Mouse (Mus musculus) embryonic fibroblast, embryonic 13.5 days (primary cell): Measurements from ENCODE around the gene Sfi1. TPM values are rescaled to one million over a fixed set of nuclear protein-coding genes. Genes with fewer than 3 reads are reported as not detected.
A peak's percentile ranks its signal among the peaks of the same experiment; 100 is the strongest.
"Not testable (repeated sequence)": the region's sequence is repeated elsewhere in the genome, so short reads cannot be mapped to it uniquely, and the experiment has no call there.

Experiments
- H3K27ac ChIP-seq: 2 replicates; pipeline ENCODE4 v1.5.1; 2012; ENCODE audit warnings: low read length, control low read depth, inconsistent platforms; ENCODE audit not compliant: insufficient read depth
- H3K4me1 ChIP-seq: 2 replicates; pipeline ENCODE4 v1.6.1; 2011; ENCODE audit warnings: low read length; ENCODE audit not compliant: control insufficient read depth, insufficient read depth
- H3K4me3 ChIP-seq: 2 replicates; pipeline ENCODE4 v1.5.1; 2011; ENCODE audit warnings: mild to moderate bottlenecking, control low read depth, low read length; ENCODE audit not compliant: insufficient read depth
- CTCF ChIP-seq: IDR thresholded peaks from 2 replicates; pipeline ENCODE4 v1.5.1; 2011; ENCODE audit warnings: mild to moderate bottlenecking, control low read depth, low read length, moderate library complexity, borderline replicate concordance; ENCODE audit not compliant: insufficient read depth
- POLR2A ChIP-seq: IDR thresholded peaks from 2 replicates; pipeline ENCODE4 v1.6.1; 2011; ENCODE audit warnings: low read depth, mild to moderate bottlenecking, control low read depth, low read length, moderate library complexity
- polyA plus RNA-seq: library from polyadenylated mRNA; stranded (reverse); fragments of >200 nt; gene quantifications from 2 replicates; pipeline ENCODE4 v1.2.4, GENCODE M21; 2011; ENCODE audit warnings: low read depth; ENCODE audit not compliant: missing spikeins, insufficient read length

Sfi1 gene
- polyA plus RNA-seq, 1 experiment = 17.1 TPM

GRCm38 (mm10) chr11:3202781-3203441 is 9.6 kb upstream of the Sfi1 start:
- peak overlapping the region; percentile 12 for H3K27ac ChIP-seq
- TF ChIP-seq CTCF (no peak), POLR2A (no peak)
- H3K4me1 ChIP-seq = peaks cover 4% of the 10 kb centered on the region
- peak overlapping the region; percentile 85 for H3K4me3 ChIP-seq

- Histone ChIP-seq H3K4me1 (peaks cover 4% of the 10 kb centered on the region), H3K27ac (peak within 1 kb of the TSS; percentile 81), H3K4me3 (peak within 1 kb of the TSS; percentile 85)
- no peak for TF ChIP-seq CTCF
- TF ChIP-seq POLR2A = no peak
Observed at GRCm38 (mm10) chr11:3202231-3202701, 9.0 kb upstream of the Sfi1 start, which contains the start of gene Eif4enif1. Gene Eif4enif1 (plus strand): TSS chr11:3202392.

GRCm38 (mm10) chr11:3201326-3202230 is 8.3 kb upstream of the Sfi1 start:
- Histone ChIP-seq H3K4me3 (peak overlapping the region; percentile 68), H3K27ac (peak overlapping the region; percentile 81), H3K4me1 (peaks cover 4% of the 10 kb centered on the region)
- no peak for TF ChIP-seq CTCF
- no peak for TF ChIP-seq POLR2A

GRCm38 (mm10) chr11:3200636-3201035 is 7.4 kb upstream of the Sfi1 start:
- H3K4me3 ChIP-seq, H3K4me1 ChIP-seq, H3K27ac ChIP-seq: not testable (repeated sequence)

GRCm38 (mm10) chr11:3182707-3183106 is 10.6 kb downstream of the Sfi1 start:
- not testable (repeated sequence) for H3K4me3 ChIP-seq, H3K4me1 ChIP-seq, H3K27ac ChIP-seq

- H3K4me1 ChIP-seq, H3K4me3 ChIP-seq, H3K27ac ChIP-seq: not testable (repeated sequence)
Observed at GRCm38 (mm10) chr11:3181971-3182370, 11.3 kb downstream of the Sfi1 start.

GRCm38 (mm10) chr11:3181250-3181649 is 12.0 kb downstream of the Sfi1 start:
- H3K4me3 ChIP-seq, H3K4me1 ChIP-seq, H3K27ac ChIP-seq: not testable (repeated sequence)

- not testable (repeated sequence) for H3K4me3 ChIP-seq, H3K27ac ChIP-seq, H3K4me1 ChIP-seq
Observed at GRCm38 (mm10) chr11:3180510-3181160, 12.6 kb downstream of the Sfi1 start.

GRCm38 (mm10) chr11:3179726-3180092 is 13.6 kb downstream of the Sfi1 start:
- not testable (repeated sequence) for H3K4me1 ChIP-seq, H3K27ac ChIP-seq, H3K4me3 ChIP-seq

GRCm38 (mm10) chr11:3178968-3179725 is 14.1 kb downstream of the Sfi1 start:
- not testable (repeated sequence) for H3K4me1 ChIP-seq, H3K27ac ChIP-seq, H3K4me3 ChIP-seq

- not testable (repeated sequence) for H3K4me1 ChIP-seq, H3K27ac ChIP-seq, H3K4me3 ChIP-seq
Observed at GRCm38 (mm10) chr11:3173425-3174318, 19.6 kb downstream of the Sfi1 start.

- not testable (repeated sequence) for H3K4me1 ChIP-seq
Observed at GRCm38 (mm10) chr11:3172526-3172925, 20.7 kb downstream of the Sfi1 start.

GRCm38 (mm10) chr11:3171931-3172330 is 21.3 kb downstream of the Sfi1 start:
- not testable (repeated sequence) for H3K4me1 ChIP-seq, H3K4me3 ChIP-seq, H3K27ac ChIP-seq

More at GRCm38 (mm10) chr11:3172526-3172925, 20.7 kb downstream of the Sfi1 start:
- H3K4me3 ChIP-seq, H3K27ac ChIP-seq: not testable (repeated sequence)
